Mouse (Mus musculus) small intestine, adult 2 months (tissue): Measurements from ENCODE around the gene Atg10. TPM values are rescaled to one million over a fixed set of nuclear protein-coding genes. Genes with fewer than 3 reads are reported as not detected.

Experiments used
- H3K27ac ChIP-seq: fragments of 200-500 bp; 2 replicates; pipeline ENCODE4 v1.5.1; 2012; ENCODE audit warnings: low read depth, low read length, control low read depth, inconsistent platforms; ENCODE audit not compliant: insufficient read depth
- H3K27me3 ChIP-seq: fragments of 200-500 bp; 2 replicates; pipeline ENCODE4 v1.6.1; 2012; ENCODE audit warnings: mild to moderate bottlenecking, moderate library complexity, low read length, inconsistent platforms; ENCODE audit not compliant: control insufficient read depth, insufficient read depth
- H3K36me3 ChIP-seq: fragments of 200-500 bp; 2 replicates; pipeline ENCODE4 v1.6.1; 2012; ENCODE audit warnings: mild to moderate bottlenecking, low read length, control low read depth, inconsistent platforms; ENCODE audit not compliant: control insufficient read depth, insufficient read depth
- H3K4me1 ChIP-seq: fragments of 200-500 bp; 2 replicates; pipeline ENCODE4 v1.6.1; 2012; ENCODE audit warnings: low read length, inconsistent platforms, mixed read lengths; ENCODE audit not compliant: control insufficient read depth, insufficient read depth, insufficient read length
- H3K4me3 ChIP-seq: fragments of 200-500 bp; 2 replicates; pipeline ENCODE4 v1.5.1; 2012; ENCODE audit warnings: low read depth, mild to moderate bottlenecking, control low read depth, inconsistent platforms, low read length, moderate library complexity
- CTCF ChIP-seq: fragments of 200-500 bp; IDR thresholded peaks from 2 replicates; pipeline ENCODE4 v1.5.1; 2012; ENCODE audit warnings: low read depth, mild to moderate bottlenecking, control low read depth, inconsistent platforms, low read length, moderate library complexity, mixed read lengths; ENCODE audit not compliant: insufficient replicate concordance, insufficient read length; ENCODE audit errors: extremely low read depth
- POLR2A ChIP-seq: fragments of 200-500 bp; IDR thresholded peaks from 2 replicates; pipeline ENCODE4 v1.6.1; 2012; ENCODE audit warnings: low read depth, mild to moderate bottlenecking, control low read depth, inconsistent platforms, low read length, moderate library complexity
- WGBS: fragments of 180-500 bp; shearing (Covaris S2); methylation state at CpG from one replicate; pipeline ENCODE4 v1.1.7; 2018; 5-methylcytosine and 5-hydroxymethylcytosine counted together
- polyA plus RNA-seq: library from polyadenylated mRNA; depleted of rRNA; stranded (reverse); fragments of >200 nt; gene quantifications from 2 replicates; pipeline ENCODE4 v1.2.3, GENCODE M21; 2012

Gene Atg10
- polyA plus RNA-seq, 1 experiment: 0.16 TPM

GRCm38 (mm10) chr13:91118156-91118555 is 105.6 kb downstream of the Atg10 start:
- H3K36me3 ChIP-seq: no peaks in the 10 kb centered on the region
- no peak overlapping the region for H3K27ac ChIP-seq
- no peaks in the 10 kb centered on the region for H3K27me3 ChIP-seq
- no peak for TF ChIP-seq CTCF
- TF ChIP-seq POLR2A: no peak
- 92% methylated on average over 4 of the region's 4 CpGs for WGBS
- H3K4me3 ChIP-seq: no peak overlapping the region
- H3K4me1 ChIP-seq: no peaks in the 10 kb centered on the region

- Histone ChIP-seq H3K36me3 (no peaks in the 10 kb centered on the region), H3K27ac (no peak overlapping the region), H3K27me3 (no peaks in the 10 kb centered on the region), H3K4me1 (no peaks in the 10 kb centered on the region), H3K4me3 (no peak overlapping the region)
- TF ChIP-seq POLR2A (no peak), CTCF (no peak)
- WGBS: 68% methylated on average over 3 of the region's 3 CpGs
Measured at GRCm38 (mm10) chr13:91114880-91115279, 108.9 kb downstream of the Atg10 start.

- Histone ChIP-seq H3K36me3 (no peaks in the 10 kb centered on the region), H3K27me3 (no peaks in the 10 kb centered on the region), H3K4me1 (no peaks in the 10 kb centered on the region), H3K4me3 (no peak overlapping the region), H3K27ac (no peak overlapping the region)
- WGBS: 93% methylated on average over 9 of the region's 9 CpGs
- TF ChIP-seq POLR2A: no peak
- no peak for TF ChIP-seq CTCF
Measured at GRCm38 (mm10) chr13:91107308-91107946, 116.3 kb downstream of the Atg10 start.

GRCm38 (mm10) chr13:91102238-91102637 is 121.5 kb downstream of the Atg10 start:
- TF ChIP-seq POLR2A (no peak), CTCF (no peak)
- Histone ChIP-seq H3K27ac (no peak overlapping the region), H3K27me3 (no peaks in the 10 kb centered on the region), H3K4me3 (no peak overlapping the region), H3K36me3 (no peaks in the 10 kb centered on the region), H3K4me1 (no peaks in the 10 kb centered on the region)
- WGBS: 84% methylated on average over 3 of the region's 3 CpGs

- WGBS: 74% methylated on average over 5 of the region's 5 CpGs
- no peak overlapping the region for H3K4me3 ChIP-seq
- no peaks in the 10 kb centered on the region for H3K4me1 ChIP-seq
- H3K36me3 ChIP-seq: no peaks in the 10 kb centered on the region
- TF ChIP-seq CTCF (no peak), POLR2A (no peak)
- H3K27ac ChIP-seq: no peak overlapping the region
- H3K27me3 ChIP-seq: no peaks in the 10 kb centered on the region
Measured at GRCm38 (mm10) chr13:91100417-91100816, 123.4 kb downstream of the Atg10 start.

GRCm38 (mm10) chr13:91094851-91095250 is 128.9 kb downstream of the Atg10 start:
- H3K27me3 ChIP-seq: no peaks in the 10 kb centered on the region
- TF ChIP-seq POLR2A: no peak
- no peak for TF ChIP-seq CTCF
- H3K36me3 ChIP-seq: no peaks in the 10 kb centered on the region
- 86% methylated on average over 4 of the region's 4 CpGs for WGBS
- H3K27ac ChIP-seq: no peak overlapping the region
- H3K4me1 ChIP-seq: no peaks in the 10 kb centered on the region
- H3K4me3 ChIP-seq: no peak overlapping the region

GRCm38 (mm10) chr13:91094196-91094595 is 129.6 kb downstream of the Atg10 start:
- TF ChIP-seq POLR2A (no peak), CTCF (no peak)
- Histone ChIP-seq H3K27ac (peak overlapping the region; percentile 9; the same call in 1 of the 2 replicates), H3K4me3 (no peak overlapping the region), H3K27me3 (no peaks in the 10 kb centered on the region), H3K36me3 (no peaks in the 10 kb centered on the region), H3K4me1 (no peaks in the 10 kb centered on the region)
- 60% methylated on average over 7 of the region's 7 CpGs for WGBS

GRCm38 (mm10) chr13:91093610-91094009 is 130.2 kb downstream of the Atg10 start:
- no peak overlapping the region for H3K4me3 ChIP-seq
- no peak overlapping the region; the same call in 1 of the 2 replicates for H3K27ac ChIP-seq
- H3K36me3 ChIP-seq: no peaks in the 10 kb centered on the region
- H3K27me3 ChIP-seq: no peaks in the 10 kb centered on the region
- TF ChIP-seq POLR2A (no peak), CTCF (no peak)
- no peaks in the 10 kb centered on the region for H3K4me1 ChIP-seq
- WGBS: 25% methylated on average over 1 of the region's 1 CpGs
